Mouse (Mus musculus) ES-Bruce4 (cell line): ENCODE results near the gene C1ra. TPM values are rescaled to one million over a fixed set of nuclear protein-coding genes. Genes with fewer than 3 reads are reported as not detected.

Source experiments
- H3K27ac ChIP-seq: 2 replicates; pipeline ENCODE4 v1.5.1; 2012; ENCODE audit warnings: low read length, inconsistent platforms; ENCODE audit not compliant: insufficient read depth
- H3K27me3 ChIP-seq: 2 replicates; pipeline ENCODE4 v1.6.1; 2012; ENCODE audit warnings: mild to moderate bottlenecking, low read length, inconsistent platforms; ENCODE audit not compliant: control insufficient read depth, poor library complexity, insufficient read depth, severe bottlenecking
- H3K36me3 ChIP-seq: 2 replicates; pipeline ENCODE4 v1.6.1; 2012; ENCODE audit warnings: inconsistent platforms, mild to moderate bottlenecking, low read length, moderate library complexity; ENCODE audit not compliant: control insufficient read depth, poor library complexity, insufficient read depth, severe bottlenecking
- H3K4me1 ChIP-seq: one replicate; pipeline ENCODE4 v1.8.1; 2011; ENCODE audit warnings: low read length; ENCODE audit not compliant: control insufficient read depth, insufficient read depth
- H3K4me3 ChIP-seq: 2 replicates; pipeline ENCODE4 v1.5.1; 2011; ENCODE audit warnings: low read depth, mild to moderate bottlenecking, low read length
- H3K9ac ChIP-seq: 2 replicates; pipeline ENCODE4 v1.6.1; 2012; ENCODE audit warnings: low read depth, mild to moderate bottlenecking, inconsistent platforms; ENCODE audit not compliant: poor library complexity, severe bottlenecking
- H3K9me3 ChIP-seq: replicated peaks from 2 replicates; pipeline ENCODE4 v1.6.1; 2012; ENCODE audit warnings: mild to moderate bottlenecking, low read length, inconsistent platforms; ENCODE audit not compliant: control insufficient read depth, poor library complexity, insufficient read depth, severe bottlenecking
- CTCF ChIP-seq: IDR thresholded peaks from one replicate; pipeline ENCODE4 v1.8.1; 2011; ENCODE audit warnings: low read depth, low read length
- EP300 ChIP-seq: IDR thresholded peaks from 2 replicates; pipeline ENCODE4 v1.6.1; 2011; ENCODE audit warnings: low read depth, low read length; ENCODE audit not compliant: insufficient read depth
- POLR2A ChIP-seq: IDR thresholded peaks from one replicate; pipeline ENCODE4 v1.8.1; 2011; ENCODE audit warnings: low read length; ENCODE audit not compliant: insufficient read depth
- polyA plus RNA-seq: library from polyadenylated mRNA; stranded (reverse); fragments of >200 nt; gene quantifications from 2 replicates; pipeline ENCODE4 v1.2.4, GENCODE M21; 2011; ENCODE audit warnings: low read depth; ENCODE audit not compliant: missing spikeins, insufficient read depth, insufficient read length

Gene C1ra
- polyA plus RNA-seq, 1 experiment, result 0.27 TPM

DNA sequence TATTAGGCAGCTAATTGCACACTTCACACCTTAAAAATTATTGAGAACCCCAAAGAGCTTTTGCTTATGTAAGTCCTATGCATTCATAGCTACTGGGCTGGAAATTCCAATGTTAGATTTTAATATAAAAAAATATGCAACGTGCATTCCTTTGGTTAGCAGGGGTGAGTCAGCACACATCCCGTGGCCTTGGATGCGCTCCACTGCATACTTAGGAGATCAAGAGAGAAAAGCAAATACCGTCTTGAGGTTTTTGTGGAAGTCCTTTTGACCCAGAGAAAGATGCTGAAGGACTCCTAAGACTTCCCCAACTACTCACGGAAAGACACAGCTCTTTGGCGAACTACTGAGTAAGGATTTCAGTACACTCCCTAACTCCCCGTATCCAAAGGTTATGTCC, 27.4 kb upstream of the C1ra start:
- Histone ChIP-seq H3K9me3 (no peaks in the 10 kb centered on the region), H3K4me3 (no peak overlapping the region), H3K27ac (no peak overlapping the region), H3K27me3 (no peaks in the 10 kb centered on the region), H3K9ac (peak overlapping the region; percentile 71), H3K4me1 (no peaks in the 10 kb centered on the region), H3K36me3 (no peaks in the 10 kb centered on the region)
- no peak for TF ChIP-seq EP300
- no peak for TF ChIP-seq POLR2A
- no peak for TF ChIP-seq CTCF

- peak overlapping the region; percentile 58; the same call in 1 of the 2 replicates for H3K27ac ChIP-seq
- peak overlapping the region; percentile 77 for H3K4me3 ChIP-seq
- peak overlapping the region; percentile 73 for H3K9ac ChIP-seq
- H3K27me3 ChIP-seq, result no peaks in the 10 kb centered on the region
- no peaks in the 10 kb centered on the region for H3K9me3 ChIP-seq
- H3K4me1 ChIP-seq, result no peaks in the 10 kb centered on the region
- TF ChIP-seq EP300, result no peak
- peak; percentile 80 for TF ChIP-seq POLR2A
- no peak for TF ChIP-seq CTCF
- H3K36me3 ChIP-seq, result no peaks in the 10 kb centered on the region
Observed at GRCm38 (mm10) chr6:124485414-124486144, 26.6 kb upstream of the C1ra start.

GRCm38 (mm10) chr6:124487509-124487908, 24.7 kb upstream of the C1ra start:
- H3K4me3 ChIP-seq, result no peak overlapping the region
- H3K27me3 ChIP-seq, result no peaks in the 10 kb centered on the region
- no peak overlapping the region for H3K9ac ChIP-seq
- TF ChIP-seq EP300 (no peak), CTCF (no peak), POLR2A (no peak)
- H3K36me3 ChIP-seq, result no peaks in the 10 kb centered on the region
- no peak overlapping the region for H3K27ac ChIP-seq
- H3K4me1 ChIP-seq, result no peaks in the 10 kb centered on the region
- H3K9me3 ChIP-seq, result no peaks in the 10 kb centered on the region

DNA sequence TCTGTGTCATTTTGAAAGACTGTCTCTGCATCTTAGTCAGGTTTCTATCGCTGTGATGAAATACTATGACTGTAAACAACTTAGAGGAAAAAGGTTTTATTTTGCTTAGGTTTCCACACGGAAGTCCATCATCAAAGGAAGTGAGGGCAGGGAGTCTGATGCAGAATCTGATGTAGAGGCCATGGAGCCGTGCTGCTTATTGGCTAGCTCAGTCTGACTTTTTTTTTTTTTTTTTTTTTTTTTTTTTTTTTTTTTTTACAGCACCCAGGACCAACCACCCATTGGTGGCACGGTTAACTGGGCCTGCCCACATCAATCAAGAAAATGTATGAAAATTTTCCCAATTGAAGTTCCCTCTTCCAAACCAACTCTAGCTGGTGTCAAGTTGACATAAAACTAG, 23.3 kb upstream of the C1ra start:
- no peak overlapping the region for H3K9ac ChIP-seq
- H3K36me3 ChIP-seq, result no peaks in the 10 kb centered on the region
- no peaks in the 10 kb centered on the region for H3K27me3 ChIP-seq
- H3K27ac ChIP-seq, result no peak overlapping the region
- TF ChIP-seq EP300, result no peak
- TF ChIP-seq POLR2A, result no peak
- no peak for TF ChIP-seq CTCF
- H3K9me3 ChIP-seq, result no peaks in the 10 kb centered on the region
- no peak overlapping the region for H3K4me3 ChIP-seq
- H3K4me1 ChIP-seq, result no peaks in the 10 kb centered on the region

DNA sequence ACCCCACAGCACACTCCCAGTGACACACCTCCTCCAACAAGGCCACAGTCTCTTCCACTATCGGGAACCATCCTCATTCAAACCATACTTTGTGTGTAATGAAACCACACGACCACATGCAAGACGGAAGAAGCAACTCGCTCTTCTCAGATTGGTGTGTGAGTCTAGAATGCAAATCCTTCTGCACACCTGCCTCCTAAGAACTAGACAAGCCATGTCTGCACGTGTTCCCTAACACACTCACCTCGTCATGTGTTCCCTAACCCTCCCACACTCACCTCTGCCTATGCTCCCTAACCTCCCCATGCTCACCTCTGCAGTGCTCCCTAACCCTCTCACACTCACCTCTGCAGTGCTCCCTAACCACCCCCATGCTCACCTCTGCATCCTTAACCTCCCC, 20.8 kb upstream of the C1ra start:
- H3K9me3 ChIP-seq, result no peaks in the 10 kb centered on the region; the same call in 1 of the 2 replicates
- TF ChIP-seq CTCF (no peak), EP300 (no peak), POLR2A (no peak)

DNA sequence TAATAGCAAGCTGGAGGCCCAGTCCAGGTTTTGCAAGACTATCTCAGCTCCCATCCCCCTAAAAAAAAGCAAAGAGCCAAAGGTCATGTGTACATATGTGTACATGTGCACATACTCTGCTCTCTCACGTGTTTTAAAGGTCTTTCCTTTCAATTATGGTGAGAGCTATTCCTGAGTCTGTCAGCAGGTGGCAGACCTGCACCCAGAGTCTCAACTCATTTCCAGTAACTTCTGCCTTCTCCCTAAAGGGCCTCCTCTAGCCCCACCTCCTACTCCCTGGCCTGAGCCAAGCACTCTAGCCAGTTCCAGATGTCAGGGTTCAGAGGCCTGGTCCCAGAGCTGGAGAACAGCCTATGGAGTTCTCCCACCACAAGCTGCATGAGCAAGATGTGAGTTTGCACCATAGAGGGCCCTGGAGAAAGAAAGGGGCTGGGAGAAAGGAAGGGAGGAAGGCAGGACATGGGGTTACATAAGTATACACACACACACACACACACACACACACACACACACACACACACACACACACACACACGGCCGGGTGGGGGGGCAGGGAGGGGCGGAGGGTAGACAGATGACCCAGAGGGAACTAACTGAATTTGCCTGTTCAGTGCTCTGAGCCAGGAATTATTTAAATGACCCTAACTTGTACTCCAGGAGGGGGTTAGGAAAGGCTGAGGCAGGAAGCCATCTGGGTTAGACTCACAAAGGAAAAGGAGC, 19.2 kb upstream of the C1ra start, which contains the start of gene C1rl:
Gene C1rl, plus strand, starts transcription at position 272 of the 720 bp plus-strand sequence.
- H3K27me3 ChIP-seq, result no peaks in the 10 kb centered on the region
- no peak for TF ChIP-seq POLR2A
- 0 out of 2 replicates have a peak, but pooled peaks have one; percentile 9 for TF ChIP-seq EP300
- TF ChIP-seq CTCF, result peak; percentile 49
- no peaks in the 10 kb centered on the region for H3K36me3 ChIP-seq
- no peak within 1 kb of the TSS for H3K27ac ChIP-seq
- no peaks in the 10 kb centered on the region for H3K4me1 ChIP-seq
- H3K9ac ChIP-seq, result peak within 1 kb of the TSS; percentile 7; the same call in 1 of the 2 replicates
- H3K4me3 ChIP-seq, result peak within 1 kb of the TSS; percentile 4; the same call in 1 of the 2 replicates
- H3K9me3 ChIP-seq, result no peaks in the 10 kb centered on the region; the same call in 1 of the 2 replicates

More for the DNA sequence above, 20.8 kb upstream of the C1ra start:
- Histone ChIP-seq H3K9ac (no peak overlapping the region), H3K36me3 (no peaks in the 10 kb centered on the region), H3K4me1 (no peaks in the 10 kb centered on the region), H3K4me3 (no peak overlapping the region), H3K27ac (no peak overlapping the region), H3K27me3 (no peaks in the 10 kb centered on the region)
